Mouse (Mus musculus) fibroblast of lung, adult 2 months (primary cell): Measurements from ENCODE around the gene Nfasc.

Source experiments
- DNase-seq: peaks from one replicate; pipeline ENCODE4 v3.0.0-alpha.2; 2011; ENCODE audit warnings: low read depth

Gene Nfasc

GRCm38 (mm10) chr1:132541171-132541823 lies 200.3 kb downstream of the Nfasc start:
- no peak for DNase-seq

DNA sequence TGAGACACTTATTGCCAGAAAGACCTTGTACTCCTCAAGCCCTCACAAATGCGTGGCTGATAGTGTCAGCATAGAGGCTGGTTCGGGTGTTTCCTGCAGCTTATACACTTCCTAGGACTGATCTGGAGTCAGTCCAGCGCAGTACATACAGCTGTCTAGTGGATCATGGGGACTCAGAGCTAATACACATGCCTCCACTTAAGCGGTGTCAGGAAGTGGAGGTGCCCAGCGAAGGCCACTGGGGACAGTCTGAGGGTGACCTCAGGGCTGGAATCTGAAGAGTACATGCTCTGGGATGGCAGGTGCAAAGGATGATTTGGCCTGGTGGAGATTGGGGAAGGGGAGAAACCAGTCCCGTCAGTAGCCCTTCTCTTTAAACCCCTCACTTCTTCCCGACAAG lies 200.9 kb downstream of the Nfasc start:
- DNase-seq, result no peak

DNA sequence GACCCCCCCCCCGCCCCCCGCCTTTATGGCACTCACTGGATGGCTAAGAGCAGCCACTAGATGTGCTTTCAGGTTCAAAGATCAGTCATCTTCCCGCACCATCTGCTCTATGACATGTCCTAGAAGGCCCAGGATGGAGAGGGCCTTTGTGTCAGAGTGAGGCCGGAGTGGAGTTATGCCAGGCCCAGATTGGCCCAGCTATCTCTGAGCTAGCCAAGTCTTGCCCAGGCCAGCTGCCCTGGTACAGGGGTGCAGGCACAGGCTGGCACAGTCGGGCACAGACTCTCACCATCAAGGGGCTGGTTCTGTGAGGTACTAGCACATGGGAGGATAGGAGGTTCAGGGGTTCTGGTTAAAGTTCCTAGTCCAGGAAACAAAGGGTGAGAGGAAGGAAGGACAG lies 203.9 kb downstream of the Nfasc start:
- no peak for DNase-seq

DNA sequence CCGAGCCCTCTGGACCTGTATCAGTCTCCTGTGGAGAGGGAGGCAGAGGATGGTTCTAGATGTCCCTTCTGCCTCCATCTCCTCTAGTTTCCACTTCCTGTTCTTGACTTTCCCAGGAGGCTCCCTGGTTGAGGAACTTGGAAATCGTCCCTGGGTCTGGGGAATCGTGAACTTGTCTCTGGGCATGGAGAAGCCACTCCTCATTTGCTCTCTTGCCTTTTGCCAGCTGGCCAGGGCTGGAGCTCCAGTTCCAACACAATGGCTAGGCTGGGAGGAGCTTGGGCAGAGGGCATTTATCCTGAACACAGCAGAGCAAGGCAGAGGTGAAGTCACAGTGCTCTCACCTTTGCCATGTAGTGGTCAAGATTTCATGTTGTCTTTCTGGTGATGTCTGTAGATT lies 205.2 kb downstream of the Nfasc start:
- no peak for DNase-seq

- no peak for DNase-seq
Observed at GRCm38 (mm10) chr1:132535541-132535940, 206.1 kb downstream of the Nfasc start.

DNA sequence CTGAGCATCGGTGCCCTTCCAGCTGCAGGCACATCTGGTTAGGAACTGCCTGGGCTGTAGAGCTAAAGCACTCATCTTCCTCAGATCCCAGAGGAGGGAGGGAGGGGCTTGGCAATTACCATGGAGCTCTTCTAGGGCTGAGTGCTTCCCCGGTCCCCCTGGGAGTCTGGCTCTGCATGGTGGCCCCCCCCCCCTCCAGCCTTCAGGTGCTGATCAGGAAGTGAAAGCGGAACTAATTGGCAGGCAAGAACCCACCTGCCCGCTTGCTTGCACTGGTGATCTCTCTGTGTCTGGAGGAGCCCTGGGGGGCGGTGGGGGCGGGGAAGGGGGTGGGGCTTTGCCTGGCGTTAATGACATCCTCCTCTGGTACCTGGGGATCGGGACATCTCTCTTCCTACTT lies 207.8 kb downstream of the Nfasc start:
- DNase-seq, result no peak

GRCm38 (mm10) chr1:132532521-132532920 lies 209.1 kb downstream of the Nfasc start:
- DNase-seq, result no peak

GRCm38 (mm10) chr1:132530631-132531191 lies 210.9 kb downstream of the Nfasc start:
- no peak for DNase-seq

DNA sequence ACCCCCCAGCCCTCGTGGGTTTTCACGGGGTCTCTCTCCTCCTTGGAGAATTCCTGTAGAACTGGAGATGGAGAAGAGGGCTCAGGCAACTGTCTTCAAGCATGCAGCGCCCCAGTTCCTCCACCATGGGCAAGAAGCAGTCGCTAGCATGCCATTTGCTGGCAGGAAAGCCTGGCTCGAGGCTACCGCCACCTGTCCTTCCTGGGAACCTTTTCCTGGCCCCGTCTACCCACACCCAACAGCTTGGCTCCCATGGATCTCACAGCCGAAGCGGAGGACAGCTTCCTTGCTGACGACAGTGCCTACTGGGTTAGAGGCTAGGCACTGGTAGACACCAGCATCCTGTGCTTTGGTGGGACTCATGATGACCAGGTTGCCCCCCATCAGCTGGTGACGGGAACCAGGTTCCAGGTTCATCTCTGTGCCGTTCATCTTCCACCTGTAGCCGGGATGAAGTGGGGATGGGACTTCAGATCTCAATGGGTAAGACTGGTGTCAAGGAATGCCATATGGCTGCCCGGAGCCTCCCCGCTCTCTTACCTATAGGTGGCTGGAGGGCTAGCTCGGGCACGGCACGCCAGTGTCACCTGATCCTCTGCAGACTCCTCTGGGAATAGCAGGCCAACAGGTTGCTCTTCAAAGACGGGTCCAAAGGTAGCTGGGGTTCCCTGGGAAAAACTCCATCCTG lies 212.8 kb downstream of the Nfasc start:
- no peak for DNase-seq

DNA sequence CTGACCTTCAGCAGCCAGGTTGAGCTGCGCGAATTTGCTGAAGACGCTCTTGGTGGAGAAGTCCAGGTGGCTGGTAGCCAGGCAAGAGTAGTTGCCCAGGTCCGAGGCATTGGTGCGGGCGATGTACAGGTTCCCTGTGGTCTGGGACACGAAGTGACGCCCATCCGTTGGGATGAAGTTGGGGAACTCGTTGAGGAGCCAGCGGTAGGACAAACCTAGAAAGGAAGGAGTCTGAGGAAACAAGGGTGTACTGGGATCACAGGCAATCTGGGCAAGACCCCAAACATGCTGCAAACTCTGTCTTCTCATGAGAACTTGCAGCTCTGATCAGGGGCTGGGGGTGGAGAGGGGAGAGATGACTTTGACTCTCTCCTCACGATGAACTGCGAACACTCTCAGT lies 213.5 kb downstream of the Nfasc start:
- no peak for DNase-seq

DNA sequence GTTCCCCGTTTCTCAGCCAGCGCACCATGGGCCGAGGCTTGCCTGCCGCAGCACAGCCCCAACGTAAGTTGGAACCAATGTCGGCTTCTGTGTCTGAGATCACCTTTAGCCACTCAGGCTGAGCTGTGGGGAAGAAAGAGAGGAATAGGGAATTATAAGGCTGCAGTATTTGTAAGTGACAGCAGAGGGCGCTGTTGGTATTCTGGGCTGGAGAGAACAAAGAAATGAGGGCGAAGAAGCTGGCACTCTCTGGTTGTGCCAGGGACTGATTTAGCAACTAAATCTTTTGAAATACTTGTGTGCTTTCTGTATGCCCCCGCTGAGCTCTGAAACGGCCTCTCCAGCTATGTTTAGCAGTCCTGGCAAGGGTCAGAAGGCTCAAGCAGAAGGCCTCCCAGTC lies 215.8 kb downstream of the Nfasc start:
- DNase-seq, result peak; percentile 40

DNA sequence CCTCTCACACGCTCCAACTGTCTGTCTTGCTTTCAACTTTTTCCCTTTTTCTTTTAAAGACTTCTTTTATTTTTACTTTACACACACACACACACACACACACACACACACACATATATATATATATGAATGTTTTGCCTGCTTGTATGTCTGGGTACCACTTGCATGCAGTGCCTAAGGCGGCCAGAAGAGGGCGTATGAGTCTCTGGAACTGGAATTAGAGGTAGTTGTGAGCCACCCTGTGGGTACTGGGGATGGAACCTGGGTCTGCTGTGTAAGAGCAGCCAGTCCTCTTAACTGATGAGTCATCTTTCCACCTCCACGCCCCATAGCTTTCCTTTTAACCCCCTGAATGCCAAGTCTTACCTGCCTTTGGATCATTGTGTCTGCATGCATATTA lies 217.7 kb downstream of the Nfasc start:
- DNase-seq, result no peak

DNA sequence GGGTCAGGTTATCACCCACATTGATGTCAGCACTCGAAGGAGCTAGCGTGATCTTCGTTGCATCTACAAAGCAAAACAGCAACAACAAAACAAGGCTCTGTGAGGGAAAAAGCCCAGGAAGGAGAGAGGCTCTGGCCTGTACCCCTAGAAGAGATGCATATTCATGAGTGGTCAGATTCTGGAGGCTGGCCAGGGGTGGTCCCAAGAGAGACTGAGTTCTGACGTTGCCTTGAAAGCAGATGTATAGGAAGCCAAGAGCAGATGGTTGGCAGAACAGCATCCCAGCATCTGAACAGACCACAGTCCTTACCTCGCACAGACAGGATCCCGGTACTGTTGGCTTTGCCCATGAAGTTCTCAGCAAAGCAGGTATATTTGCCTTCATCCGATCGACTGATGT lies 218.5 kb downstream of the Nfasc start:
- no peak for DNase-seq

- DNase-seq, result no peak
Observed at GRCm38 (mm10) chr1:132520764-132521163, 220.8 kb downstream of the Nfasc start.

DNA sequence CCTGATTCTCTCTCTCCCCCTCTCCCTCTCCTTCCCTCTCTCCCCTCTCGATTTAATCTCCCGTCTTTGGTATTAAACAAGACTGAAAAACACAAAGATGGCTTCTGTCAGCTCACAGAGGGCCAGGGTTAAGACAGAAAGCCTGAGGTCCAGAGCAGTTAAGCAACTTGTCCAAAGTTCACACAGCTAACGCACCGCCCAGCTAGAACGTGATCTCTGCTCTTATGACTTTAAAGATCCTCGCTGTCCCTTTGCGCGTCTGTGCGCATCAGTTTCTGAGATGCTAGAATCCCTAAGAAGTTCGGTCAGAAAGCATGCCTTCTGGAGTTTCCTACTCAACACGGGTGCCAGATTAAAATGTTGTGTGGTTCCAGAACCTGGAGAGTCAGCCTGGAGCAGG lies 221.9 kb downstream of the Nfasc start:
- DNase-seq, result no peak

DNA sequence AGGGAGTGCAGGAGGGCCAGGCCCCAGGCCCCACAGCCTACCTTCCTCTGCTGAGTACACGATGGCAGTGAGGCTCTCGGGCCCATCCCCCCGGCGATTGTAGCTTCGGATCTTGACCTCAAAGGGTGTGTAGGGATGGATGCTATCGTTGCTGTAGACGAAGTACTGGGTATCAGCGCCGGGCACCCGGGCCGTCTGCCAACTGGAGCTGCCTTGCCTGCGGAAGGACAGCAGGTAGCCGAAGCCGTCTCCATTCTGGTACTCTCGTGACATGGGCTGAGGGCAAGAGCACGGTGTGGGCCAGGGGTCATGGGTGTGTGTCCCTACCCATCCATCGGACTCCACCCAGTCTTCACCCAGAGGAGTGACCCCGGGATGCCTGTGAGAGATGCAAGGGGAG lies 223.0 kb downstream of the Nfasc start:
- no peak for DNase-seq

DNA sequence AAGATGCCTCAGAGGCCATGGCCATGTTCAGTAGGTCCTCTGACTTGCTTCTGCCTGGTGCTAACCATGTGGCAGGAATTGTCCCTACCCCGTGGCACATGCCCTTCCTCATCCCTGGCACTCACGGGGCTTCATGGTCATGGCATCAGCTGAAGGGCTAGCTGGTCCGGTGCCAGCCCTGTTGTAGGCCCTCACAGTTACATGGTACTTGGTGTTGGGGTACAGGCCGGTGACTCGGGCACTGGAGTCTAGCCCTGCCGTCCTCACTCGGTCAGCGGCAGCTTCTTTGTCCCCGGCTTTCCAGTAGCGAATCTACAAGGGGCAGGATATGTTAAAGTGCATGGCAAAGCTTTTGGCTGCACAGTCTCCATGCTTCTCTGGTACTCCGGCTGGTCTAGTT lies 224.8 kb downstream of the Nfasc start:
- no peak for DNase-seq

DNA sequence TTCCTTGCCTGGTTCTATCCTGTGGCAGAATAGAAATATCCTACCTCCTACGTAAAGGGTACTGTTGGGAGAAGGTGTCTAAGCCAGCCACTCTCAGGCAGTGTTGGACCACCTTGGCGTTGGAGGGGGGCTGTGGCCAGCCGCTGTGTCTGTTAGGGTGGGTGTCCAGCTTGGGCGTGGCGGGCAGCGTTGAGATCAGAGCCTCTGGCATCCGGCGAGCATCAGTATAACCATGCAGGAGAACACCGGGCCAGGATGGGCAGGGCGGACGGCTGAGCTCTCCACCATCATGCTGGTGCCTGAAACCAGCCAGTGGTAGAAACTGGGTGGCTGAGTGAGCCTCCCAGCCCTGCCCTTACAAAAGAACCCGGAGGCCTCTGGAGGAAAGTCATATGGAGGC lies 226.3 kb downstream of the Nfasc start:
- DNase-seq, result no peak
